Mouse (Mus musculus) heart, embryonic 14.5 days (tissue): Measurements from ENCODE around the gene Cpn1. TPM values are rescaled to one million over a fixed set of nuclear protein-coding genes. Genes with fewer than 3 reads are reported as not detected.

Source experiments
- ATAC-seq: fragments of 200-750 bp; cut with Nextera tagmentation; 2 replicates; pipeline ENCODE4 v1.8.0; 2017; ENCODE audit warnings: low read depth, moderate TSS enrichment; ENCODE audit not compliant: insufficient number of reproducible peaks, insufficient read depth, low FRiP score
- H3K27ac ChIP-seq, 2 experiments: fragments of 200-500 bp in 1 of 2; fragments of 300-500 bp in 1 of 2; sonication (generic) in 1 of 2; replicated peaks in 1 of 2; 2 replicates each; pipeline ENCODE4 v1.5.1; 2012 to 2014; ENCODE audit warnings: low read depth in 2 of 2, low read length in 2 of 2, control low read depth in 1 of 2, mild to moderate bottlenecking in 1 of 2, mixed read lengths in 1 of 2; ENCODE audit not compliant: control insufficient read depth in 1 of 2, insufficient read depth in 1 of 2
- H3K27me3 ChIP-seq: fragments of 300-500 bp; sonication (generic); 2 replicates; pipeline ENCODE4 v1.6.1; 2014; ENCODE audit warnings: mild to moderate bottlenecking, low read length, control low read depth; ENCODE audit not compliant: control insufficient read depth, insufficient read depth
- H3K36me3 ChIP-seq: fragments of 300-500 bp; sonication (generic); 2 replicates; pipeline ENCODE4 v1.6.1; 2014; ENCODE audit warnings: mild to moderate bottlenecking, control low read depth, low read length, mixed read lengths; ENCODE audit not compliant: control insufficient read depth, insufficient read depth
- H3K4me1 ChIP-seq, 2 experiments: fragments of 200-500 bp in 1 of 2; fragments of 300-500 bp in 1 of 2; sonication (generic) in 1 of 2; 2 replicates each; pipeline ENCODE4 v1.6.1; 2012 to 2014; ENCODE audit warnings: low read length in 2 of 2, control low read depth in 1 of 2, mixed read lengths in 1 of 2; ENCODE audit not compliant: control insufficient read depth in 2 of 2, insufficient read depth in 2 of 2
- H3K4me2 ChIP-seq: fragments of 300-500 bp; sonication (generic); 2 replicates; pipeline ENCODE4 v1.6.1; 2014; ENCODE audit warnings: mild to moderate bottlenecking, low read length
- H3K4me3 ChIP-seq, 2 experiments: fragments of 200-500 bp in 1 of 2; fragments of 300-500 bp in 1 of 2; sonication (generic) in 1 of 2; 2 replicates each; pipeline ENCODE4 v1.5.1; 2012 to 2014; ENCODE audit warnings: low read length in 2 of 2, mild to moderate bottlenecking in 2 of 2, control low read depth in 1 of 2, low read depth in 1 of 2, moderate library complexity in 1 of 2; ENCODE audit not compliant: control insufficient read depth in 1 of 2, insufficient read depth in 1 of 2
- H3K9ac ChIP-seq: fragments of 300-500 bp; sonication (generic); 2 replicates; pipeline ENCODE4 v1.6.1; 2014; ENCODE audit warnings: mild to moderate bottlenecking, low read length
- H3K9me3 ChIP-seq: fragments of 300-500 bp; sonication (generic); 2 replicates; pipeline ENCODE4 v1.6.1; 2016; ENCODE audit warnings: low read length, control low read depth; ENCODE audit not compliant: control insufficient read depth
- WGBS: fragments of 180-500 bp; shearing (Covaris S2); extraction: QIAGEN DNeasy Blood & Tissue Kit; methylation state at CpG from one replicate; pipeline ENCODE4 v1.1.7; 2014; 5-methylcytosine and 5-hydroxymethylcytosine counted together
- polyA plus RNA-seq: library from polyadenylated mRNA; unstranded; fragments of >200 nt; fragmentation: Nextera tagmentation; extraction: Ambion mirVana; gene quantifications from 2 replicates; pipeline ENCODE4 v1.2.1, GENCODE M21; 2014

Cpn1 gene
- 0.46 and 0.91 TPM in 2 replicates for polyA plus RNA-seq

DNA sequence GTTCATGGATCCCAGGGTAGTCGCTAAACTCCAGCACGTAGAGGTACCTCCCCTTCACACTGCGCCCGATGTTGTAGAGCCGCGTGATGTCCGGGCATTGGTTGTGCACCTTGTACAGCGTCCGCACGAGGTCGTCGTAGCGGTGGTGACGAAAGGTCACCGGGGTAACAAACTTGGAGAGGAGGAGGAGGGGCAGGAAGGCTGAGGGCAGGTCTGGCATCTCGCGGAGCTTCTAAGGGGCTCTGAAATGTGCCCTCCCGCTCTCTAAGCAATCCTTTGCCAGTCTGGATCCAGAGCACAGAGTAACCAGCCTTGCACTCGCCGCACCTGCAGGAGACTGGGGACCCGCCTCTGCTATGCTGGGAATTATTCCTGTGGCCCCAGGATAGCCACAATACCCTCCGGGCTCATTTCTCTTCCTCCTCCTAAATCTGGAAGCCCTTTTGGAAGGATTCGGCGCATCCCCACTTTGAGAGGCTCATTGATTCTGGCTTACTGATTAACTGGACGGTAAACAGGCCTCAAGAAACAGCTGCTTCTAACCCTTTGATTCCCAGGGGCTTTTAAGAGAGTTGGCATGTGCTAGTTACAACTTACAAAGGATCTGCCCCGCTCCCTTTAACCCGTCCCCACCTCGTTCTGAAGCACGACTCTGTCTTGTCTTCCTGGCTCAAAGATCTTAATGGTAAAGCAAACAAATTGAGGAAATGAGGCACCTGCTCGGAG, at the start of gene Cpn1:
TSS of gene Cpn1 (minus strand) at position 488 of the 726 bp plus-strand sequence.
- no peak for ATAC-seq
- no peaks in the 10 kb centered on the region for H3K36me3 ChIP-seq
- no peaks in the 10 kb centered on the region for H3K9me3 ChIP-seq
- H3K27me3 ChIP-seq = no peaks in the 10 kb centered on the region
- peak within 1 kb of the TSS; percentile 51 for H3K4me2 ChIP-seq
- WGBS = 20% methylated on average over 30 of the region's 30 CpGs
- no peak within 1 kb of the TSS for H3K27ac ChIP-seq
- H3K4me3 ChIP-seq = 0 out of 4 replicates have a peak within 1 kb of the TSS, but pooled peaks have one; percentile 0 to 6
- H3K4me1 ChIP-seq = 0 out of 4 replicates have a peak, but pooled peaks cover 0 to 4% of the 10 kb centered on the region in 2 experiments
- no peak within 1 kb of the TSS for H3K9ac ChIP-seq

DNA sequence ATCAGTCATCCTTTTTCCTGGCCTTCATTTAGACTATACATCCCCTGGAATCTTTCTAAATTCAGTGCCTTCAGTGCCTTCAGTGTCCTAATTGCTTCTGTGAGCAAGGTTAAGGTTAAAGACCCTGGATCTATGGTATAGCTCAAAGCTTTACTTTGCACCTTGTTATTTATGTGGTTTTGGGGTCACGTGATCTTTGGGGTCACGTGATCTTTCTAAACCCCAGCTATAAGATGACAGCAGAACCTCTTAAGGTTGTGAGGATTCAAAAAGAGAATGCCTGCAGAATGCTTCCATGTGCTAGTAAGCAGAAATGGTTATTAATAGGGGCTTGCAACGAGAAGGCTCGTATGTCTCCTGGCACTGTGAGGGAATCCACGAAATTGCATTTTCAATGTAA, 47.0 kb upstream of the Cpn1 start:
- Histone ChIP-seq H3K36me3 (peaks cover 26% of the 10 kb centered on the region), H3K9me3 (no peaks in the 10 kb centered on the region), H3K9ac (no peak overlapping the region), H3K4me2 (no peak overlapping the region), H3K4me3 (no peak overlapping the region), H3K4me1 (no peaks in the 10 kb centered on the region), H3K27me3 (no peaks in the 10 kb centered on the region), H3K27ac (no peak overlapping the region)
- 88% methylated on average over 5 of the region's 5 CpGs for WGBS
- no peak for ATAC-seq

DNA sequence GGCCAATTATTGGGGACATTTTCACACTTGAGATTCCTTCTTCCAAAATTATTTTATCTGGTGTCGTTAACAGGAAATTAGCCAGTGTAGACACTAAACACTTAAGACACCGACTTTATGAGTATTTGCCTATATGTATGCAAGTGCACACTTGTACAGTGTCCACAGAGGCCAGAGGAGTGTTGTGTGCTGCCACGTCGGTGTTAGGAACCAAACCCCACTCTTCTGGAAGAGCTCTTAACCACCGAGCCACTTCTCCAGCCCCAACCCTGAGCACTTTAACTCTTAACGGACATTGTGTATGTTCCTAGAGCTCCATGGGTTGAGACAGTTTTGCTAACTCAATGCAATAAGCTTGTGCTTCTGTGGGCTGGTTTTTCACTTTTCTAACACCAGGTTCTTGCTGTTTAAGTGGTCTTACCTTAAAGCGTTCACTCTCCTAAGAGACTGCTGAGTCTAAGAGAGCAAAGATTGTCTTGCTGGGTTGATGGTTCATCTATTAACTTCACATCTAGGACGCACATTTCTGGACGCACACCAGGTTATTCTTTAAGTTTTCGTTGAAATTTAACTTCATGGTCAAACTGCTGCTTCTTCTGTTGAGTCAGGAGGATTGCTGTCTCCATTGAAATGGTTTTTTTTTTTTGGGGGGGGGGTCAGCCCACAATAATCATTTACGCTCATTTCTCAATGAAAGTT, 45.8 kb upstream of the Cpn1 start:
- Histone ChIP-seq H3K27me3 (no peaks in the 10 kb centered on the region), H3K36me3 (peaks cover 14% of the 10 kb centered on the region), H3K4me3 (no peak overlapping the region), H3K9ac (no peak overlapping the region), H3K9me3 (no peaks in the 10 kb centered on the region), H3K27ac (no peak overlapping the region), H3K4me2 (no peak overlapping the region), H3K4me1 (no peaks in the 10 kb centered on the region; a peak in 1 of 4 replicates)
- no peak for ATAC-seq
- WGBS = 84% methylated on average over 11 of the region's 11 CpGs

DNA sequence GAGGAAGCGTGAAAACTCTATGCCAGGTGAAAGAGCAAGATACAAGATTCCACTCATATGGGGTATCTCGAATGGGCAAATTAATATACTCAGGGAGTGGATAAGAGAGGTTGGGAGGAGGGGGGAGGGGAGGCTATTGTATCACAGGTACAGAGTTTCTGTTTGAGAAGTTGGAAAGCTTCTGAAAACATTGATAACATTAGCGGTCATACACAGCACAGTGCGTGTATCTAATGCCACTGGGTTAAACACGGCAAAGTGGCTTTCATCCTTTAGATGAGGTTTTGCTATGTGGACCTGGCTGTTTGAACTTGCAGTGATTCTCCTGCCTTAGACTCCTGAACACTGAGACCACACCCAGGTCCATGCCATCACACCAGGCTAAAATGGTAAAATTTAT, 43.7 kb upstream of the Cpn1 start:
- 82% methylated on average over 5 of the region's 5 CpGs for WGBS
- Histone ChIP-seq H3K27me3 (no peaks in the 10 kb centered on the region), H3K4me3 (no peak overlapping the region), H3K4me1 (no peaks in the 10 kb centered on the region; a peak in 1 of 4 replicates), H3K9ac (no peak overlapping the region), H3K9me3 (no peaks in the 10 kb centered on the region), H3K36me3 (no peaks in the 10 kb centered on the region; the same call in 1 of the 2 replicates), H3K27ac (no peak overlapping the region), H3K4me2 (no peak overlapping the region)
- ATAC-seq = no peak

GRCm38 (mm10) chr19:44028972-44029371, 42.6 kb upstream of the Cpn1 start, which contains the start of gene Cyp2c23:
Gene Cyp2c23 (minus strand): TSS chr19:44029208.
- Histone ChIP-seq H3K27ac (no peak within 1 kb of the TSS), H3K4me2 (no peak within 1 kb of the TSS), H3K9me3 (no peaks in the 10 kb centered on the region), H3K4me3 (no peak within 1 kb of the TSS), H3K4me1 (no peaks in the 10 kb centered on the region; a peak in 1 of 4 replicates), H3K9ac (no peak within 1 kb of the TSS), H3K27me3 (no peaks in the 10 kb centered on the region), H3K36me3 (no peaks in the 10 kb centered on the region)
- 56% methylated on average over 7 of the region's 8 CpGs for WGBS
- no peak for ATAC-seq

DNA sequence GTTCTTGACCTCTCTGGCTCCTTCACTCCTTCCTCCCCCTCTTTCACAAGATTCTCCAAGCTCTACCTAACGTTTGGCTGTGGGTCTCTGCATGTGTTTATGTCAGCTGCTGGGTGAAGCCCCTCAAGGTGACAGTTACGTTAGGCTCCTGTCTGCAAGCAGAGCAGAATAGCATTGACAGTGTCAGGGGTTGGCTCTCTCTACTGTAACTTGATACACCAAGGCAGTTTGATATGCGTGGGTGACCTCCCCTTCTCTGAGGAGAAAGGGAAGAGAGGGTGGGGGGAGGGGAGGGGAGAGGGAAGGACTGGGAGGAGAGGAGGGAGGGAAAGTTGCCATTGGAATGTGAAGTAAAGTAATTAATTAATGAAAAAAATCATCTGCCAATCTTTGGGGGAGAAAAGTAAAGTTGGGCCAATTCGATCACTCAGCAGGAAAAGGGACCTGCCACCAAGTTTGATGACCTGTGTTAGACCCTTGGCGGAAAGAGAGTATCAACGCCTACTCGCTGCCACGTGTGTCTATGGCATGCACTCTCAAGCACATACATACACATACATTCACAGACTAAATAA, 40.7 kb upstream of the Cpn1 start:
- Histone ChIP-seq H3K27ac (no peak overlapping the region), H3K36me3 (no peaks in the 10 kb centered on the region), H3K4me2 (no peak overlapping the region), H3K27me3 (no peaks in the 10 kb centered on the region), H3K9me3 (no peaks in the 10 kb centered on the region), H3K4me1 (no peaks in the 10 kb centered on the region; a peak in 1 of 4 replicates), H3K4me3 (no peak overlapping the region), H3K9ac (no peak overlapping the region)
- WGBS = 55% methylated on average over 8 of the region's 8 CpGs
- ATAC-seq = no peak

DNA sequence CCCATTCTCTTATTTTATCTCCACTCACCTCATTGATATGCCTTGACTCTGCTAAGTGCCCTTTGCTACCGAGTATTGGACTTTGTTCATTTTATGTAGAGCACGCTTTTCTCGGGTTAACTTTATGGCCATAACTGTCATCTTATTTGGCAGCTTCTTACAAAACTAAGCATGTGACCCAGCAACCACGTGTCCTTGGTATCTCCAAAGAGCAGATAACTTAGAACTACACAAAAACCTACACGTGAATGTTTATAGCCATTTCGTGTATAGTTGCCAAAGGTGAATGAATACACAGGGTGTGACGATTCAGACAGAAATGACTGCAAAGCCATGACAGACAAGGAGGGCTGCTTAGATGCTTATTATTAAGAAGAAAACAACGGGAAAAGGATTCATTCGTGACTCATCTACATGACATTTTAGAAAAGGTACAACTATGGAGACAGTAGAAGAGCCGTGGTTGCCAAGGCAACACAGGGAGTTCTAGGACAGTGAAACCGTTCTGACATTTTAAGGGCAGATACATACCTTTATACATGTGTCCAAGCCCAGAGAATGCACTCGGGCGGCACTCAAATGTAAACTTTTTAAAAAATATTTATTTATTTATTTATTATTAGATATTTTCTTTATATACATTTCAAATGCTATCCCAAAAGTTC, 38.7 kb upstream of the Cpn1 start:
- WGBS = 81% methylated on average over 13 of the region's 13 CpGs
- H3K36me3 ChIP-seq = no peaks in the 10 kb centered on the region
- H3K4me2 ChIP-seq = no peak overlapping the region
- H3K4me3 ChIP-seq = no peak overlapping the region
- H3K27me3 ChIP-seq = no peaks in the 10 kb centered on the region
- H3K27ac ChIP-seq = no peak overlapping the region
- H3K9ac ChIP-seq = no peak overlapping the region
- no peaks in the 10 kb centered on the region for H3K9me3 ChIP-seq
- no peak for ATAC-seq
- no peaks in the 10 kb centered on the region; a peak in 1 of 4 replicates for H3K4me1 ChIP-seq
